Mouse (Mus musculus) bone marrow macrophage, adult 2 months (primary cell): ENCODE results near the gene Map4.

Experiments
- CTCF ChIP-seq: IDR thresholded peaks from 2 replicates; pipeline ENCODE4 v1.5.1; 2012; ENCODE audit warnings: low read depth, mild to moderate bottlenecking, low read length, moderate library complexity
- POLR2A ChIP-seq: IDR thresholded peaks from 2 replicates; pipeline ENCODE4 v1.6.1; 2012; ENCODE audit warnings: mild to moderate bottlenecking, low read depth, low read length, borderline replicate concordance

DNA sequence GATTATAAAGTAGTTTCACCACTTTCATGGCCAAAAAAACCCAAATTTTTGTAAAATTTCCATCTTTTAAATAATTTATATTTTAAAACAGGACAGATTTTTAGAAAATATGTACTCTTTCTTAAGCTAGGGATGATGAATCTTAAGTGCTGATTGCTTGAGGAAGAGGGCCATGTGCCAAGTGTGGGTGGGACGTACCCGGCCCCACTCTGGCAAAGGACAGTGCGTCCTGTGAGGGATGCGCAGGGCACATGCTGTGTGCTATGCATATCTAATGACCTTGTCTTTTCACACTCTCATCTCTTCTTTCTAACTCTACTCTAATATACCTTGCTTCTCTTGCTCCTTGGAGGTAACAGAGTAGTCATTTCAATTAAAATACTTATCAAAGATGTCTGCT, 66.2 kb downstream of the Map4 start:
- TF ChIP-seq CTCF (no peak), POLR2A (no peak)
